Mouse (Mus musculus): Measurements from ENCODE around the gene Hoxc5.

Gene Hoxc5

DNA sequence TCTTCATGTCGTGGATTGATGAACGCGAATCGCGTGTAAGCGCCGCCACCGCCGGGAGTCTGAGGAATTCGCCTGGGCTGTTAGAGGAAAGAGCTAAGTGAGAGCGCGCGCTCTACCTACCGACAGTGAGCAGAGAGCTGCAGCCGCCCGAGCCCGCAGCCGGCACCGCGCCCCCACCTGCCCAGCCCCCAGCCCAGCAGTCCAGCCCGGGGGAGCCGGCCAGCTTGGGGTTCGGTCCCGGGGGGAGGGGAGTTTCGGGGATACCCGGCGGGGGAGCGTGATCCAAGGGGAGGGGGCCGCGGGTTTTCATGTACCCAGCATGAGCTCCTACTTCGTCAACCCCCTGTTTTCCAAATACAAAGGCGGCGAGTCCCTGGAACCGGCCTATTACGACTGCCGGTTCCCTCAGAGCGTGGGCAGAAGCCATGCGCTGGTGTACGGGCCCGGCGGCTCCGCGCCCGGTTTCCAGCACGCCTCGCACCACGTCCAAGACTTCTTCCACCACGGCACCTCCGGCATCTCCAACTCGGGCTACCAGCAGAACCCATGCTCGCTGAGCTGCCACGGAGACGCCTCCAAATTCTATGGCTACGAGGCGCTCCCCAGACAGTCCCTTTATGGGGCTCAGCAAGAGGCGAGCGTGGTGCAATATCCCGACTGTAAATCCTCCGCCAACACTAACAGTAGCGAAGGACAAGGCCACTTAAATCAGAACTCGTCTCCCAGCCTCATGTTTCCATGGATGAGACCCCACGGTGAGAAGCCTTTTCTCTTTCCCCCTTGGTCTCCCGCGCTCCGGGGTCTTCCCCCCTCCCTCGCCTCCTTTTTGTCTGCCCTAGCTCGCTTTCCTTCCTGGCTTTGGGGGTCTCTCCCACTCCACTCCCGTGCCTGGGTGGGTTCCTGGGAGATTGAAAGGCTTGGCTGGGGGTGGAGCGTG is 23.5 kb downstream of the Hoxc5 start, which contains the start of gene Hoxc8:
Hoxc8 (plus strand) TSS at position 147 of the 937 bp plus-strand sequence.
- DNase-seq (ENCODE audit: low spot score): no peak

DNA sequence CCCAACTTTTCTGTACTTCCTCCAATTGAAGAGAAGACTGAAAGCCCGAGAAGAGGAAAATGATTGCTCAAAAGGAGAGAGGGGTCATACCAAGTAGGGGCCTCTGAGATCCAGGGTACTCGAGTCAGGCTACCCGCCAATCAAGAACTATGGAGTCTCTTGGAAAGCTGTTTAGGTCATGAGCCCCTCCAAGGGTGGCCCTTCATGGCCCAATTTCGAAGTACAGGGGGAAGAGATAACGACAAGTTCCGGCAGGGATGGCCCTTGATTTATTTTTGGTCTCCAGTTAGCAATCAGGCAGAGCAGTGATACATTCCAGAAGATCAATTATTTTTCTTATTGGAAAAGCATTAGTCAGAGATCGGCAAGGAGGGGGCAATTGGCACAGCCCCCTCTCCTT is 24.5 kb downstream of the Hoxc5 start:
- DNase-seq (ENCODE audit: low spot score): no peak

GRCm38 (mm10) chr15:102992206-102992605 is 25.0 kb downstream of the Hoxc5 start:
- no peak for DNase-seq (ENCODE audit: low spot score)

DNA sequence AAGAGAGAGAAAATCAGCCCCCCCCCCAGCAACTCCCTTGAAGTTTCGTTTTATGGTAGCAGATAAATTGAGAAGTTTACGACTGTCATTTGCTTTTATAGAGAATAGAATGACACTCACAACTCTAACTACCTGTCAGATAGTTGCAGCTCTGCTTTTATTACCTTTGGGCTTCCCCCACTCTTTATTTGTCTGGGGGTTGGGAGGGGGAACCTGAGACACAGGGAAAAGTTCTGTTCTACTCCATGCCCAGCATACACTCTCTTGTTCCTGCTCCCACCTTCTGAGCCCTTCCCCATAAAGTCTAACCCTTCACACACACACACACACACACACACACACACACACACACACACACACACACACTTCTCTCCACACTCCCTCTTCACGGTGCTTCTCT is 25.6 kb downstream of the Hoxc5 start:
- DNase-seq (ENCODE audit: low spot score): no peak

DNA sequence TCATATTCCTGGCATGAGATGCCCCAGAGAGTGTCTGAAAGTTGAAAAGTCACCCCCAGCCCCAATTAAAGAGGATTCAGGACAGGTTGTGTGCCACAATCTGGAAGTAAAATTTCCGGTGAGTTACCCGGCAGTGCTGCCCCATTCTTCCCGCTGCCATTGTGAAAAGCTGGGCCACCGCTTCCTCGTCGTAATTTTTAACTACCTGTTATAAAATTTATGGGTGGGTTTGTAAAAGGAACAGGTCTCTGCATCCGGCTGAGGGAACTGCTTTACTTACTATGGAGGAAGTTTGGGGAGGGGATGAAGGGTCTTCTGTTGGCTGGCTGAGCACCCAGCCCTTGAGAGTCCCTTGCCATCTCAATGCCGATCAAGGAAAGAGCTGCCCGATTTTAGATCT is 29.3 kb downstream of the Hoxc5 start:
- no peak for DNase-seq (ENCODE audit: low spot score)

DNA sequence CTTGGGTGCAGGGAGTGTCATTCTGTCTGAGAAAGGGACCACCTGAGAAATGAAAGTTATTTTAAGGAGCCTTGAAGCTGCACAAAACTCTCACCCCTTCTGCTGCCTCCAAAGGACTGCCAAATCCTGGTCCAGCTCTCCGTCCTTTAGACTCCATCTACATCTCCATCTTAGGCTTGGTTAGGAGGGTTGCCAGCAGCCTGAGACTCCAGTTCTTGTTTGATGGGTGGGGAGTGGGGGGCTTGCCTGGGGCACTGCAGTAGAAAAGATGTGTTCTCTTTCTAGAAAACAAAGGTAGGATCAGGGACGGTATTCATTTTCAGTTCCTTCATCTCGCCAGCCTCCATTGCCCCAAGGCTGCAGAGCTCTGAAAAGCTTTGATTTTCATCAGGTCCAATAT is 30.2 kb downstream of the Hoxc5 start:
- no peak for DNase-seq (ENCODE audit: low spot score)

DNA sequence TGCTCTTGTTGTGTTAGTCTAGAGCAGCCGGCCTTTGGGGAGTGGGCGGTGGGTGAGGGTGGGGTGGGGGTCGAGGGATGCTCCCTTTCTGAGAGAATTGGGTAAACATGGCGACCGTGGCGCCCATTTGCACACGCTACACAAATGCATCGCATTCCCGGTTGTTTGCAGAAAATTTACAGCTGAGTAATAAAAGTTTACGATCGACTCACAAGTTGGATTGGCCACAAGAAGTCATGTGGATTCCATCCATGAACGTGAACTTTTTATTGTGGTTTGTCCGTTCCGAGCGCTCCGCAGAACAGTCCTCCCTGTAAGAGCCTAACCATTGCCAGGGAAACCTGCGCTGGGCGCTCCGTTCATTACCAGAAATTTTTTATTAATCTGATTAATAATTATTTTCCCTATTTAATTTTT is 30.7 kb downstream of the Hoxc5 start, which contains the start of gene Hoxc6:
Hoxc6 (plus strand) TSS at position 319 of the 417 bp plus-strand sequence.
- no peak for DNase-seq (ENCODE audit: low spot score)

GRCm38 (mm10) chr15:102998608-102999182 is 31.5 kb downstream of the Hoxc5 start:
- no peak for DNase-seq (ENCODE audit: low spot score)

GRCm38 (mm10) chr15:102999183-102999831 is 32.1 kb downstream of the Hoxc5 start:
- DNase-seq (ENCODE audit: low spot score): no peak

DNA sequence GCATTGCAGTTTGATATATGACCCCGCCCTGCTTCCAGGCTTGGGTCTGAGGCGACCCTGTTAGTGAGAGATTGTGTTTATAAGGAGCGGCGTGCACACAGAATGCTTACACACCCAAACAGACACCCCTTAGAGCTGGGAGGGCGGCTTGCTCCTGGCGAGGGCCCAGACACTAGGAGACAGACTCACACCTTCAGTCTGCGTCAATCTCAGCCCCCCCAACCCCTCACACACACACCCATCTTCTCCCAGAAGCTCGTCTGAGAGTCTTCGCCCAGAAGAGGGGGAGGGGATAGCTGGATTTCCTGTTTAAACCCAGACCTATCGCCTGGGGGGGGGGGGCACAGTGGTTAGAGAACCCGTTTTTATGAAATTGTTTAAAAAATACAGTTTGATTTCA is 32.7 kb downstream of the Hoxc5 start:
- no peak for DNase-seq (ENCODE audit: low spot score)

DNA sequence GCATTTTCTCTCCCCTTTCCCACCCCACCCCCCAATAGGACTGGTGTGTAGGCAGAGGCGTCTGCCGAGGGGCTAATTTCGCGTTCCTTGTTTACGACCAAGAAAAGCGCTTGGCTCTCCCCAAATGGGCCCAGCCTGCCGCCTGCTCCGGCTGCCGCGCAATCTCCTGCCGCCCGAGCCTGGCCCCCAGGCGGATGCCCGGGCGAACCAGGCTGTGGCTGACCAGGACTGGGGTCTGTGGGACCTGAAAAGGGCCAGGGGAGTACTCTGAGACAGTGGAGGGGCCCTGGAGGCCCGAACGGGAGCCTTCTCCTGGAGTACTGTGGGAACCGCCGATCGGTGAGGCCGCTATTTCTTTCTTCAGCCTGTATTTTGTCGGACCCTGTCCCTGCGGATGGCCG is 33.3 kb downstream of the Hoxc5 start:
- DNase-seq (ENCODE audit: low spot score): no peak

DNA sequence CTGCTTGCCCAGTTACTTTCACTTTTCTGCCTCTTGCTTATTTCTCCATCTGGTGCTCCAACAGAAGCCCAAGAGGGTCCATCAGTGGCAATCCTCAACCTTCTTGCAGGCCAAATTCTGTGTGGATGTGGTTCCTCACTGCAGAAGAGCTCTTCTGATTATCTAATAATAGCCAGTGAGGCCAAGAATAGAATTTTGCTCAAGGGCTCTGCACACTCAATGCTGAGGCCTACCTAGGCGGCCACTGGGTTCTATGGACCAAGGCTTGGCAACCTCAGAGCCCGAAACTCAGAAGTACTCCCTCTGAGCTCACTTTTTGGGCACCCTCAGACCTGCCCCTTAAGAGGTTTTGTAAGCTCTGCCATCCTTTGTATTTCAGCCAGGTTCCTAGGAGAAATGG is 34.1 kb downstream of the Hoxc5 start:
- DNase-seq (ENCODE audit: low spot score): no peak

GRCm38 (mm10) chr15:103002156-103002555 is 34.9 kb downstream of the Hoxc5 start:
- DNase-seq (ENCODE audit: low spot score): no peak

DNA sequence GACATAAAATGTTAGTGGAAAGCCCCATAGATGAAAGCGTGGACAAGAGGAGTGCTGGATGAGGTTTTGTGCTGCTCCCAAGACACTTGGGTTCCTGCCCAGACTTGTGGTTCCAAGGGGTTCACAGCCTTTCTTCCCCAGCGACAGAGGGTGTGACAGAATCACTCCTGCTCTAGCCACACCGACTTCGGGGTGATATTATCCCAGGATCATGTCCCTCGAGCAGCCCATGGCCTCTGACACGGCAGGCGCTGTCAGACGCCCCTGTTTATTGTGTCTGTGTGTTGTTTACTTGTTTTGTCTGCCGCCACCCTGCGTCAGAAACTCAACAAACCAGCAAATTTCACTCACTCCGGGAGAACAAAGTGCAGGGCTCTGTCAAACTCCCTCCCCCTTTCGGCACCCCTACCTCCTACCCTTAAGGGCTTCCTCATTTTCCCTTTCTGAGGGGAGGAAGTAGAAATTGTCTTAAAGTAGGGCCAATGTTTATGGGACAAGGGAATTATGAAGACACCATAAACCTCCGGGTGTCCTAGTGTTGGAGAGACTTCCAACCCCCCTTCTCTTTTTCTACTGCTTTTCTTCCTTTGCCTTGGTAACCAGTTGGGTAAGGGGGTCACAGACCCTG is 35.7 kb downstream of the Hoxc5 start:
- no peak for DNase-seq (ENCODE audit: low spot score)

- DNase-seq (ENCODE audit: low spot score): no peak
Measured at GRCm38 (mm10) chr15:103005308-103005707, 38.1 kb downstream of the Hoxc5 start.

- DNase-seq (ENCODE audit: low spot score): no peak
Measured at GRCm38 (mm10) chr15:103005797-103006196, 38.6 kb downstream of the Hoxc5 start.

- no peak for DNase-seq (ENCODE audit: low spot score)
Measured at GRCm38 (mm10) chr15:103006326-103006725, 39.1 kb downstream of the Hoxc5 start.

GRCm38 (mm10) chr15:103009265-103010111 is 42.2 kb downstream of the Hoxc5 start:
- no peak for DNase-seq (ENCODE audit: low spot score)

GRCm38 (mm10) chr15:103010112-103010846 is 43.0 kb downstream of the Hoxc5 start:
- DNase-seq (ENCODE audit: low spot score): no peak

DNA sequence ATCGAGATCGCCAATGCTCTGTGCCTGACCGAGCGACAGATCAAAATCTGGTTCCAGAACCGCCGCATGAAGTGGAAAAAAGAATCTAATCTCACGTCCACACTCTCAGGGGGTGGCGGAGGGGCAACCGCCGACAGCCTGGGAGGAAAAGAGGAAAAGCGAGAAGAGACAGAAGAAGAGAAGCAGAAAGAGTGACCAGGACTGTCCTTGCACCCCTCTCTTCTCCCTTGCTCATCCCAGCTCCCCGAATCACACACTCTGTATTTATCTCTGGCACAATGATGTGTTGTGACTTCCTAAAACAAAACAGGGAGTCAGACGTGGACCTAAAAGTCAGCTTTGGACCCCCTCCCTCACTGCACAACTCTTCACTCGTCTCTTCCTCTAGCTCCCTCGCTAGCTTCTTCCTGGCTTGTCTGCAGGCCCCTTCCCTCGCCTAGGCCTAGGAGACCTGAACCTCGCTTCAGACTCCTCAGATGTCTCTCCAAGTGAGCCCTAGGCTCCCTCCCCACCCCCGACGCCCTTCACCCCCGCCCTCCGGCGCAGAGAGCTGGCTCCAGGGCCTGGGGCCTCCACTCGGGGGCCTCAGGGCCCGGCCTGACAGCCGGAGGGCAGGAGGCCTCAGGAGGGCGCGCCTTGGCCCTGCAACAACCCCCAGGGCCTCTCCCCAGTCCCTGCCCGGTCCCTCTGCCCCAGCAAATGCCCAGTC is 43.8 kb downstream of the Hoxc5 start:
- no peak for DNase-seq (ENCODE audit: low spot score)
